Mouse (Mus musculus): ENCODE data around the gene Larp4b. TPM values are rescaled to one million over a fixed set of nuclear protein-coding genes. Genes with fewer than 3 reads are reported as not detected.
"Not testable (repeated sequence)": the region's sequence is repeated elsewhere in the genome, so short reads cannot be mapped to it uniquely, and the experiment has no call there.

The Larp4b gene
- 37.6 and 38.3 TPM in 2 replicates for polyA plus RNA-seq (2015; fragmentation: Nextera tagmentation; extraction: Ambion mirVana)

DNA sequence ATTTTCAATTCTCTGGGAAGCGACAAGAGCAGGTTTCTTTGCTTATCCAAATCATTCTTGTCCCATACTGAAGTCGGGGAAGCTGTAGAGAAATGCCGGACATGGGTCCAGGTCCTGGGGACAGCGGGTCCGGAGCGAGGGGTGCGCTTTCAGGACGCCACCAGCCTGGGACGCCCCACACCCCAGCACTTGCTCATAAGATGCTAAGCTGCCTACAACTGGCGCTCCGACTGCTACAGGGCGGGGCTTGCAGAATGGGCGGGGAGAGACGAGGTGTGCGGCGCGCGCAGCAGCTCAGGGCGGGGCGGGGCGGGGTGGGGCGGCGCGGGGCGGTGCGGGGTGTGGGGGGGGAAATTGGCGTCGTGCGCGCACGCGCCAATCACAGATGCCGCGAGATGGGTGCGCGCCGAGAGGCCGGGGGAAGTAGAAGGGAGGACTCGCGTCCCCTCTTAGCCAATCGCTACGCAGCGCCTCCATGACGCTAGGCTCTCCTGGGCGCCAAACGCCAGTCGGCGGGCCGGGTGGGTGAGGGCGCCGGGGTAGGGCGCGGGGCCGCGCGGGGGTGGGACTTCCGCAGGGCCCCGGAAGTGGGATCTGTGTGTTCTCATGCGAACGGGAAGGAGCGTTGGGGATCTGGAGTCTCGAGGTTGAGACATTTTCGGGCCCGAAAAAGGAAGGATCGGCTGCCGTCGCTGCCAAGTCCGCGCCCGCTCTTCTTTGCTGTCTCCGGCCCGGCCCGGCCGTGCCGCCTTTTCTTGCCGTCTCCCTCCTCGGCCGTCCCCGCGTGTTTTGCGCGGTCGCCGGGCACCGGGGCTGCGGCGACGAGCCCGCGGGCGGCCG is at the start of gene Larp4b:
Gene Larp4b, plus strand, starts transcription at position 566 of the 840 bp plus-strand sequence.
- peak within 1 kb of the TSS; percentile 96 for H3K27ac ChIP-seq
- peak within 1 kb of the TSS; percentile 96 for H3K4me3 ChIP-seq (replicated peaks)
- H3K4me1 ChIP-seq (replicated peaks) = 0 out of 2 replicates have a peak, but pooled peaks cover 5% of the 10 kb centered on the region
- H3K27me3 ChIP-seq (replicated peaks) = no peaks in the 10 kb centered on the region
- H3K9me3 ChIP-seq = no peaks in the 10 kb centered on the region
- peak within 1 kb of the TSS; percentile 73 for H3K4me2 ChIP-seq (replicated peaks)
- peak within 1 kb of the TSS; percentile 97 for H3K9ac ChIP-seq
- peak; percentile 100 for ATAC-seq
- under 1% methylated on average over 89 of the region's 92 CpGs for WGBS
- no peaks in the 10 kb centered on the region for H3K36me3 ChIP-seq

- ATAC-seq = no peak
- Histone ChIP-seq H3K27ac (no peak overlapping the region), H3K36me3 (no peaks in the 10 kb centered on the region), H3K4me2 (replicated peaks) (no peak overlapping the region), H3K4me1 (replicated peaks) (no peaks in the 10 kb centered on the region), H3K9ac (no peak overlapping the region), H3K9me3 (no peaks in the 10 kb centered on the region), H3K4me3 (replicated peaks) (no peak overlapping the region), H3K27me3 (replicated peaks) (no peaks in the 10 kb centered on the region)
- WGBS = 98% methylated on average over 1 of the region's 1 CpGs
Observed at GRCm38 (mm10) chr13:9044731-9045130, 49.0 kb upstream of the Larp4b start.

GRCm38 (mm10) chr13:9052049-9052691 is 41.5 kb upstream of the Larp4b start:
- not testable (repeated sequence) for H3K9ac ChIP-seq; H3K27ac ChIP-seq; H3K4me3 ChIP-seq (replicated peaks); H3K36me3 ChIP-seq; H3K4me1 ChIP-seq (replicated peaks); H3K27me3 ChIP-seq (replicated peaks); ATAC-seq; H3K4me2 ChIP-seq (replicated peaks); H3K9me3 ChIP-seq
- whole genome bisulfite sequencing = 58% methylated on average over 10 of the region's 10 CpGs

GRCm38 (mm10) chr13:9057277-9057676 is 36.4 kb upstream of the Larp4b start:
- Histone ChIP-seq H3K4me2 (replicated peaks) (no peak overlapping the region), H3K36me3 (no peaks in the 10 kb centered on the region), H3K9ac (no peak overlapping the region), H3K4me1 (replicated peaks) (no peaks in the 10 kb centered on the region), H3K9me3 (no peaks in the 10 kb centered on the region), H3K27ac (no peak overlapping the region), H3K27me3 (replicated peaks) (no peaks in the 10 kb centered on the region), H3K4me3 (replicated peaks) (no peak overlapping the region)
- ATAC-seq = no peak
- WGBS = 44% methylated on average over 1 of the region's 1 CpGs

GRCm38 (mm10) chr13:9058706-9059105 is 35.0 kb upstream of the Larp4b start:
- H3K4me2 ChIP-seq (replicated peaks) = no peak overlapping the region
- no peaks in the 10 kb centered on the region for H3K36me3 ChIP-seq
- H3K27ac ChIP-seq = no peak overlapping the region
- WGBS = 94% methylated on average over 4 of the region's 4 CpGs
- no peaks in the 10 kb centered on the region for H3K27me3 ChIP-seq (replicated peaks)
- H3K9me3 ChIP-seq = no peaks in the 10 kb centered on the region
- H3K9ac ChIP-seq = no peak overlapping the region
- no peaks in the 10 kb centered on the region for H3K4me1 ChIP-seq (replicated peaks)
- ATAC-seq = no peak
- H3K4me3 ChIP-seq (replicated peaks) = no peak overlapping the region

- 59% methylated on average over 4 of the region's 4 CpGs for whole genome bisulfite sequencing
- no peaks in the 10 kb centered on the region for H3K9me3 ChIP-seq
- H3K4me1 ChIP-seq (replicated peaks) = no peaks in the 10 kb centered on the region
- H3K27ac ChIP-seq = no peak overlapping the region
- no peak overlapping the region for H3K4me2 ChIP-seq (replicated peaks)
- no peak for ATAC-seq
- H3K9ac ChIP-seq = no peak overlapping the region
- no peak overlapping the region for H3K4me3 ChIP-seq (replicated peaks)
- no peaks in the 10 kb centered on the region for H3K36me3 ChIP-seq
- no peaks in the 10 kb centered on the region for H3K27me3 ChIP-seq (replicated peaks)
Observed at GRCm38 (mm10) chr13:9061394-9061793, 32.3 kb upstream of the Larp4b start.

DNA sequence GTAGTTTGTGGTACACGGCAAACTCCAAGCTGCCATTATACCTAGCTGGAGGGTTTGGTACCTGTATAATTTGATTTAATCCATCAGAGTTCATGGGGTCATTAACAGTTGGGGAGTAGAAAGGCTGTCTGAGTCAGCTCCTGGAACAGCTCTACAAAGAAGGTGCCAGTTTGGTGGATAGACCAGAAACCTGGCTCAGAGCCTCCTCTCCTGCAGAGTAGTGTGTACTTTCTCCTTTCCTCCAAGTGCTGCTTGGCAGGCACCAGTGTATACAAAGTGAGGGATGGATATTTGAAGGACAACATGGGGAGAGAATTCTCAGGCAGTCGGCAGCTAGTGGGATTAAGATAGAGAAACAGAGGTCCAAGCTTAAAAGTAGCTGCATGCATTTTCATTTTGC is 29.5 kb upstream of the Larp4b start:
- no peak overlapping the region for H3K4me2 ChIP-seq (replicated peaks)
- no peak overlapping the region for H3K4me3 ChIP-seq (replicated peaks)
- H3K9ac ChIP-seq = no peak overlapping the region
- no peaks in the 10 kb centered on the region for H3K9me3 ChIP-seq
- no peaks in the 10 kb centered on the region for H3K36me3 ChIP-seq
- no peak for ATAC-seq
- WGBS = 74% methylated on average over 2 of the region's 2 CpGs
- no peaks in the 10 kb centered on the region for H3K27me3 ChIP-seq (replicated peaks)
- no peaks in the 10 kb centered on the region for H3K4me1 ChIP-seq (replicated peaks)
- no peak overlapping the region for H3K27ac ChIP-seq

DNA sequence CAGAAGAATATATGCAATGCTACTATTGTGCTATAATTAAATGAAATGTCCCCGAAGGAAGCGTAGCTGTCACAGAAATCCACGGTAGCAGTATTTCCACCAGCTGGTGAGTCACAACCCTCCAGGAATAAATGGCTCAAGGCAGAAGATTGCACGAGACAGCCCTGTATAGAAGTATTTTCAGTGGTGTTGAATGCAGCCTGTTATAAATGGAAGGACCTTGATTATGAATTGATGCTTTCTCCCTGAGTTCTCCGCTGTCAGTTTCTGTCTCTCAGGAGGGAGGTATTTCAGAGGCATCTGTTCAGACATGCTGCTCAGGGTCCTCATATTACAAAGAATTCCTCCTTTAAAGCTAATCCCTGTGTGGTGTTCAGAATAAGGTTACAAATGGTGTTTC is 27.6 kb upstream of the Larp4b start:
- no peak for ATAC-seq
- WGBS = 67% methylated on average over 5 of the region's 5 CpGs
- no peak overlapping the region for H3K4me2 ChIP-seq (replicated peaks)
- H3K9ac ChIP-seq = no peak overlapping the region
- no peaks in the 10 kb centered on the region for H3K9me3 ChIP-seq
- no peaks in the 10 kb centered on the region for H3K27me3 ChIP-seq (replicated peaks)
- no peaks in the 10 kb centered on the region for H3K36me3 ChIP-seq
- no peak overlapping the region for H3K4me3 ChIP-seq (replicated peaks)
- H3K27ac ChIP-seq = no peak overlapping the region
- no peaks in the 10 kb centered on the region for H3K4me1 ChIP-seq (replicated peaks)

DNA sequence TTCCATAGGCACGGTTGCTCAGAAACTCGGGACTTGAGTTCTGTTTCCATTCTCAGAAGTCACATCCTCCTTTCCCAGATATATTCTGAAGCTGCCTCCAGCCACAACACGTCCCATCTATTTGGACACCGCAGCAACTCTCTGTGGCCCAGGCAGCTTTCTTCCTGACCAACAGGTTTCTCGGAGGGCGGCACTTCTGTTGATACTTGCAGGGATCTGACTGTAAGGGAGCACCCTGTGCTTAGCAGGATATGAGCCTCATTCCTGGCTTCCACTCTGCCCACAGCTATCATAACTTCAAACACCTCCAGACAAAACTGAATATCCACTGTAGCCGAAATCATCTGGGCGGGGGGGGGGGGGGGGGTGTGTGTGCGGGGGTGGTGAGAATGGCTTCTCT is 22.7 kb upstream of the Larp4b start:
- Histone ChIP-seq H3K9ac (no peak overlapping the region), H3K9me3 (no peaks in the 10 kb centered on the region), H3K4me2 (replicated peaks) (no peak overlapping the region), H3K36me3 (no peaks in the 10 kb centered on the region), H3K4me3 (replicated peaks) (no peak overlapping the region), H3K27me3 (replicated peaks) (no peaks in the 10 kb centered on the region), H3K27ac (no peak overlapping the region), H3K4me1 (replicated peaks) (no peaks in the 10 kb centered on the region)
- WGBS = 83% methylated on average over 9 of the region's 9 CpGs
- no peak for ATAC-seq

GRCm38 (mm10) chr13:9073818-9074217 is 19.9 kb upstream of the Larp4b start:
- Histone ChIP-seq H3K9ac (no peak overlapping the region), H3K4me1 (replicated peaks) (no peaks in the 10 kb centered on the region), H3K36me3 (no peaks in the 10 kb centered on the region), H3K4me3 (replicated peaks) (no peak overlapping the region), H3K27ac (no peak overlapping the region), H3K9me3 (no peaks in the 10 kb centered on the region), H3K27me3 (replicated peaks) (no peaks in the 10 kb centered on the region), H3K4me2 (replicated peaks) (no peak overlapping the region)
- no peak for ATAC-seq
- WGBS = 59% methylated on average over 4 of the region's 4 CpGs

DNA sequence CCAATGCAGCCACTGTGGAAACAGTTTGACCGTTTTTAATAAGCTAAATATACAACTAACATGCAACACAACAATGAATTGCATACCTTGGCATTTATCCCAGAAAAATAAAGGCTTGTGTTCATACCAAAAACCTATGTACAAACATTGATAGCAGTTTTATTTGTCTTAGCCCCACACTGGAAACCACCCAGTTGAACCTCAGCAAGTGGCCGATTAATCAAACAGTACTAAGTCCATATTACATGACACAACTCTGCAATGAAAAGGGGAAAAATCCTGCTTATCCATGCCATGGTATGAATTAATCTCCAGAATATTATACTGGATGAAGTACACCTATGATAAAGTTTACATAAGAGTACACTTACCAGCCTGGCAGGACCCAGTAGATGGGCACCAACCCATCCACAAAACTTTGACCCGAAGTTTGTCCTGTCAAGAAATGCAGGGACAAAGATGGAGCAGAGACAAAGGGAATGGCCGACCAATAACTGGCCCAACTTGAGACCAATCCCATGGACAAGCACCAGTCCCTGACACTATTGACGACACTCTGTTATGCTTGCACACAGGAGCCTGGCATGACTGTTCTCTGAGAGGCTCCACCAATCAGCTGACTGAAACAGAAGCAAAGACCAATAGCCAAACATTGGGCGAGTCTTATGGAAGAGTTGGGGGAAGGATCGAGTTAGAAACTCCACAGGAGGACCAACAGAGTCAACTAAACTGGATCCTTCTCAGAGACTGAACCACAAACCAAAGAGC is 17.7 kb upstream of the Larp4b start:
- Histone ChIP-seq H3K4me2 (replicated peaks) (no peak overlapping the region), H3K9me3 (no peaks in the 10 kb centered on the region), H3K4me1 (replicated peaks) (no peaks in the 10 kb centered on the region), H3K4me3 (replicated peaks) (no peak overlapping the region), H3K9ac (no peak overlapping the region), H3K27me3 (replicated peaks) (no peaks in the 10 kb centered on the region), H3K27ac (no peak overlapping the region), H3K36me3 (no peaks in the 10 kb centered on the region)
- no peak for ATAC-seq
- WGBS = 79% methylated on average over 7 of the region's 7 CpGs

DNA sequence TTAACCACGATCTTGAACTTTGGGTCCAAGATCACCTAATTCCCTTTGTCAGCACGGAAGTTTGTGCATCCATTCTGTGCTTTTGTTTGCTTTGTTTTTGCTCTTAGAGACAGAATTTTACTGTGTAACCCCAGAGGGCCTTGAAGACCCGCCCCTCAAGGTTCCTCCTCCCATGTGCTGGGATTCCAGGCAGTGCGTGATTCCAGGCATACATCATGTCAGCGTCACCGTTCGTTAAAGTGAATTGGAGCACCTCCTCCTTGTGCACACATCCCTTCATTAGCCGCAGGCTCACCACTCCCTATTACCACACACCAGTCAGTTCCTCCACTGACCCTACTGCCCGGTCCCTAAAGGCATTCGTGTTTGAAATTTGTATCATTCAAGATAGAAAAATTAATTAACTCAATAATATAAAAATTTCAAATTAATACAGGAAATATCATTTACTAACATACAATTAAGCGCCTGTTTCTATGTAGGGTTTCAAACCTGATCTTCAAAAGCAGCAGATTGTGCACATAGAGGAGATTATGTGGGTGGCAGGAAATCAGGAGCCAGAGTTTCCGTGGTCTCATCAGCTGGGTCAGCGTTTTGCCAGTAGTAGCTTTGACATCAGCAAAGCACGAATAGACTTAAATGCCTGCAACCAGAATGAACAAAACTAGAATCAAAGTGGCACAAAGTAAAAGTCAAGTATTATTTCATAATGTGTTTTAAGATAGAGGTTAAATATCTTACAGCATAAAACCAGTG is 11.4 kb upstream of the Larp4b start:
- Histone ChIP-seq H3K27me3 (replicated peaks) (no peaks in the 10 kb centered on the region), H3K9me3 (no peaks in the 10 kb centered on the region), H3K9ac (no peak overlapping the region), H3K27ac (no peak overlapping the region), H3K4me3 (replicated peaks) (no peak overlapping the region), H3K36me3 (no peaks in the 10 kb centered on the region), H3K4me1 (replicated peaks) (no peaks in the 10 kb centered on the region), H3K4me2 (replicated peaks) (no peak overlapping the region)
- WGBS = 72% methylated on average over 14 of the region's 14 CpGs
- no peak for ATAC-seq
